Mouse (Mus musculus) gastrocnemius, adult 8-10 months (tissue): ENCODE results near the gene Uggt1. TPM values are rescaled to one million over a fixed set of nuclear protein-coding genes. Genes with fewer than 3 reads are reported as not detected.

ENCODE experiments used
- DNase-seq, 2 experiments: peaks; one replicate each; pipeline ENCODE4 v3.0.0; 2022; ENCODE audit warnings: low spot score in 2 of 2
- total RNA-seq, 4 experiments: library from RNA; stranded (reverse); gene quantifications; 2 replicates each; pipeline ENCODE4 v1.2.4; 2022

Uggt1 gene
- total RNA-seq, 4 experiments from 2014 or later, result 27.1 to 32.6 (median 27.3) TPM

- DNase-seq, result no peak
Observed at GRCm38 (mm10) chr1:36257276-36257675, 12.8 kb upstream of the Uggt1 start.

DNA sequence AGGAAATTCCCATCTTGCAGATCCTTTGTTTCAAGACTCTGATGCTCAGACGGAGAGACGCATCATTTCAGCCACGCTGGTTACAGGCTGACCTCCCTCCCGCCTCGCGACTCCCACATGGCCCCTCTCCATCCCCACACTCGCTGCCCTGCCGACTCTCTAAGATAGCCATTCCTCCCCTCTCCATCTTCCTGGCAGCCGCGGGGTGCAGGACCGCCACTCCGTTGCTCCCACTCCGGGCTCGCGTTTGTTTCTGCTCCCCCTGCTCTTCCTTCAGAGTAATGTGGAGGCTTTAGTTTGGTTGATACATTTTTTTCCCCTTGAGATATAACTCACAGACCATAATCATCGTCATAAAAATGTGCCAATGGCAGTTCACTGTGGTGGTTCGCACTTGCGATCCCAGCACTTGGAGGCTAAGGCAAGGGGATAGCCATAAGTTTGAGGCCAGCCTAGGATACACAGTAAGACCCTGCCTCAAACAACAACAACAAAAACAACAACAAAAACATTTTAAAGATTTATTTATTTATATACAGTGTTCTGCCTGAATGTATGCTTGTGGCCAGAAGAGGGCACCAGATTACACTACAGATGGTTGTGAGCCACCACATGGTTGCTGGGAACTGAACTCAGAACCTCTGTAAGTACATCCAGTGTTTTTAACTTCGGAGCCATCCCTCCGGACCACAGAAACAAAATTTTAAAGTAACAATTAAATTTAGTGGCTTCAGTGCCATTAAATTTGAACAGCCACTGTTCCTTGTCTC, 11.5 kb upstream of the Uggt1 start:
- DNase-seq, result no peak

DNA sequence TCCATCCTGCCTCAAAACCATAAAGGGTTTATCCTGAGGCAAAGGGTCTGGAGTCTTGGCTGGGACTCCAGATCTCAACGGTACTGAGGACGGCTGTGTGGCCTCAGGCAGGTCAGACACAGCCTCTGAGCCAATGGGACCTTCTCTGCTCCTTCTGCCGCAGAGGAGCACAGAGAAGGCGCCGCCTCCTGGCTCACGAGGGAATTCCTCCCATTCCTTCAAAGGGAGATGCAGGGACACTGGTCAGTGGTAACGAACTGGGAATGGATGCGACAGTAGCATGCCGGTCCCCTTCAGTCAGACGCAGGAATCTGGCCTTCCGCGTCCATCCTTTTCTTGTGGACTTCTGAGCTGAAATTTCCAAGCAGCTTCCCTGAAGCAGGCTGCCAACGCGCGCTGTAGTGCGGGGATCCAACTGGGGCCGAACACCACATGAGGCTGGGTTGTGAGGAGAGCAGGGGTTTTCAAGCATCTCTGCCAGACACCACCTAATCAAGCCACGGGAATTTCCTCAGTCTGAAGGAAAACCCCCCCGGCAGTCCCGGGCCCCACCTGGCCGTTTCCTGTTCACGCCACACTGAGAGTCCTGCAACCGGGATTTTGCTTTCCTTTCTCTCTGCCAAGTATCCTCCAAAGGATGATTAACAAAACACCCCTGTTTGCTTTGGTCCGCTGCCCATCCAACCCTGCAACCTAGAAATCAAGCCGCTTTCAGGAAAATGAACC, 10.3 kb upstream of the Uggt1 start:
- no peak for DNase-seq

DNA sequence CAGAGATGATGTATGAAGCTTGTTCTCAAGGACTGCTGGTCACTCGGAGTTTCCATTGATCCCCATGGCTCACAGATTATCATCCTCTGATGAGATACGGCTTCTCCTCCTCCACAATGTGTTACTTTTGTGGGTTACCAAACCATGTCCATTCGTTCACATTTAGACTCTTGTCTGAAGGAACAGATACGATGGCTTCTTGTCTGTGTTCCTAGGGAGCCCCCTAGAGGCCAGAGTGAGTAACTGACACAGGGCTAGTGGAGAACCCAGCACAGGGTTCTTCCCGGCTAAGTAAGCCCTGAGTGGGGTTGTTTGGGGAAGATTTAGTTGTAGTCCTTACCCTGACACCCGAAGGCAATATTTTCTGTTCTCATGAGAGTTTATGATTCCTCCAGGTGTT, 8.3 kb upstream of the Uggt1 start:
- peak in 1 of 2 experiments; percentile 44 for DNase-seq

DNA sequence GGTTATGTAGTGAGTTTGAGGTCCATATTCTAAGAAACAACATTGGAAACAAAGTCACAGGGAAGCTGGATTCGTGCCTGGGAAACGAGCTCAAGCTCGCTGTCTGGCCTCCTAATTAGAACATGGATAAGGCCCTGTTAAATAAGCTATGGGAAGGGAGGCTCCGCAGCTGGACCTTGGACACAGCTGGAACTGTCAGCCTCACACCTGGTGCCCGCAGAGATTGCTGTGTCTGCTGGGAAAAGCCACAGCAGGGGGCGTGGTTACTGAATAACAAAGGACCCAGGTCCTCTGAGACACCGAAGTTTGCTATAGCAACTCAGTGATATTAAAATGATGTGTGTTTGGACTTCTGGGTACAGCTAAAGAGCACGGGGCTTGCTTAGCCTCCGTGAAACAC, 6.9 kb upstream of the Uggt1 start:
- DNase-seq, result no peak

- no peak for DNase-seq
Observed at GRCm38 (mm10) chr1:36246688-36247087, 2.2 kb upstream of the Uggt1 start.

DNA sequence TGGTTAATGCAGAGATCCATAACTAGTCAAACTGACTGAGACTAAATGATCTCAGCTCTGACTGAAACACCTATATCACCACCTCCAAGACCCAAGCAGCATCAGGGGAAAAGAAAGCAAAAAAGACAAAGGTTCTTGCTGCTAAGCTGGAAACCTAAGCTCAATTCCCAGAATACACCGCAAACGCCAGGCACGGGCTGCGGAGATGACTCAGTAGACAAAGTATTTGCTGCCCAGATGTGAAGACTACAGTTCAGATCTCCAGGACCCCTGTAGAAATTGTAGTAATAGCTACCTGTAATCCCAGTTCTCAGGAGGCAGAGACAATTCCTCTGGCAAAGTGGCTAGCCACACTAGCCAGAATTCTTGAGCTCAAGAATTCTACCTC, 302 bp upstream of the Uggt1 start:
- no peak for DNase-seq

- DNase-seq, result no peak
Observed at GRCm38 (mm10) chr1:36243447-36244057, 968 bp downstream of the Uggt1 start.

GRCm38 (mm10) chr1:36241903-36242429, 2.6 kb downstream of the Uggt1 start:
- DNase-seq, result no peak

DNA sequence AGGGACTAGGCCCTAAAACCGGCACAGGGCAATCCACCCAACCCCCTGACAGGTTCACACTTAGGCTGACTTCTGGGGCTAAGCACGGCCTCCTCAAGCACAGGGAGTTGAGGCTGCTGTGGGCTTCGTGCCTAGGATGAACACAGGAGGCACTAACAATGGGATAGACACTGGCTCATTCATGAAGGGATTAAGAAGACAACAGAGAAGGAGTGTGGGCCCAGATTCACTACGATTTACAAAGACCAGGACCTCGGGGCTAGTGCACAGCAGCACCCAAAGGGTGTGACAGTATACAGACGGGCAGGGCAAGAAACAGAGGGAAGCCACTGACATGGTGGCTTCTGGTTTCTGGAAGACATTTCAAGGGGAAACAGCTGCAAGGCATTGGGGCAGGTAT, 4.3 kb downstream of the Uggt1 start:
- no peak for DNase-seq

DNA sequence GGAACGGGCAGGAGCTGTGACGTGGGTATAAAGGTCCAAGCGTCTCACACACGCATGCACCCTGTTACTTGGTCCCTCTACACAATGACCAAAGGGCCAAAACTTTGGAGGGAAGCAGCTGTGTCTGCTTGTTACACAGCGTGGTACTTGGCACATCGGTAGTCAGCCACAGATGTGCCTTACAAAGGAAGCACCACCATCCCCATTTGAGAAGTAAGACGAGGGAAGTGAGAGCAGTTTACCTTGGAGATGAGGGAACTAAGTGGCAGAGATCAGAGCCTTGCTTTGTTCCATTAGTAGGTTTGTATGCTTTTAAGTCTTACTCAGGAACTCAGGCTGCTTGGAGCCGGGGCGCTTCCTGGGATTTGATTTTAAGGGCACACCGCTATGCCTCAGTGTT, 5.1 kb downstream of the Uggt1 start:
- no peak for DNase-seq

GRCm38 (mm10) chr1:36235855-36236254, 8.7 kb downstream of the Uggt1 start:
- DNase-seq, result no peak

GRCm38 (mm10) chr1:36235057-36235639, 9.4 kb downstream of the Uggt1 start:
- DNase-seq, result no peak

DNA sequence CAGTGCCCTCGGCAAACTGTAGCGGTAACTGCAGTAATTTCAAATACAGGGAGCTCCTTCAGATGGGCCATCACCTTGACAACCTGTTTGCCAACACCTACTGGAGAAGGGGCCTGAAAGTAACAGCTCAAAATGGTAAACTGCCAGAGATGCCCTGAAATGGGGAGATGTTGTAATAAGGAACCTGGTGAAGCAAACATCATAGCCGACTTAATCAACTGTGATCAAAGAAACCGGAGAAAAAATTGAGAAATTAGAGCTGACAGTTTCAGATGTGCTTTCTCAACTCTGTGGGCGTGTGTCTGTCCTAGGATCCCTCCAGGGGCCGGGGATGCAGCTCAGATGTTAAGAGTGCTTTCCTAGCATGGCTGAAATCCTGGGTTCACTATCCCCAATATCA, 11.3 kb downstream of the Uggt1 start:
- DNase-seq, result no peak

GRCm38 (mm10) chr1:36230919-36231705, 13.4 kb downstream of the Uggt1 start:
- DNase-seq, result peak; percentile 21 to 39

GRCm38 (mm10) chr1:36228461-36228860, 16.1 kb downstream of the Uggt1 start:
- no peak for DNase-seq

DNA sequence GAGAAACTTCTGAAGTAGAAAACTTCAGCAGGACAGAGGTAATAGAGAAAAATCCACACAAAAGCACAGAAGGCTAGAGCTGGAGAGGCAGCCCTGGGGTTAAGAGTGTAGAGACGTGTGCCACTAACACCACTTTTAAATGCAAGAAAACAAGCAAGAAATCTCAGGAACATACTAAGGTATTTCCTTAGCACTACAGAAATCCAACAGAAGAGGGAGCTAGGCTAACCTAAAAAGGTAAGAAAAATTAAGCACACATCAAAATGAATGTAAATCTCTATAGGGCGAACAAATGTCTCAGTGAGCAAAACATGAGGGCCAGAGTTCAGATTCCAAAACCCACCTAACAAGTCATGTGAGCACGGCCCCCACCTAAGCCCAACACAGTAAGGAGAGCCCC, 19.9 kb downstream of the Uggt1 start:
- no peak for DNase-seq

- DNase-seq, result no peak
Observed at GRCm38 (mm10) chr1:36214324-36214723, 30.2 kb downstream of the Uggt1 start.

- no peak for DNase-seq
Observed at GRCm38 (mm10) chr1:36201739-36202138, 42.8 kb downstream of the Uggt1 start.

- no peak for DNase-seq
Observed at GRCm38 (mm10) chr1:36194482-36194881, 50.0 kb downstream of the Uggt1 start.

- DNase-seq, result no peak
Observed at GRCm38 (mm10) chr1:36191966-36192365, 52.6 kb downstream of the Uggt1 start.
